ENCODE assay signal across 11 mouse cellular contexts in the genomic region with DNA sequence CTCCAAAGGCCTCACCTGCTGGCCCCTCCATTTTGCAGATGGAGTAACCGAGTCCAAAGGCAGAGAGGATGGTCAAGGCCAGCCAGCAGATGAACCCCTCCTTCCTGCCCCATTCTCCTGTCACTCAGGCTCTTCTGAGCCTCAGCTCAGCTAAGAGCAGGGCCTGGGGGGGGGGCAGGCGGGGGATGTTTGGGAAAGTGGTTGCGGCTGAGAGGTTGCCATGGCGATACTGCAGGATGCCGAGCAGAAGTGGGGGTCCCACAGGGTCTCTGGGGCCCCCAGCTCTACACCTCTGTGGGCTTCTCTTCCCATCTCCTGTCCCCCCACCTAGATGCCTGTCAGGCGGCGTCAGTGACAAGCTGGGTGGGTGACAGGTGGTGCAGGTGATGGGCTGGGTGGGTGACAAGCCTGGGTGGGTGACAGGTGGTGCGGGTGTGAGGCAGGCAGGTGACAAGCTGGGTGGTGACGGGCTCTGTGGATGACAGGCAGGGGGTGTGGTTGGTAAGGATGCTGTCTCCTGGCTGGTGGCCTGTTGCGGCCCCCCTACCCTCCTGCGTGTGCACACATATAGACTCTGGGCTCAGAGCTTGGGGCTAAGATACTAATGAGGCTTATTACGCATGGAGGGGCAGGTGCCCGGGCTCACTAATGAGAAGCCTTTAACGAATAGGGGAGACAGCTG. TPM values are rescaled to one million over a fixed set of nuclear protein-coding genes. Genes with fewer than 3 reads are reported as not detected.
DNase-seq lines count a peak whose midpoint lies in the region; ATAC-seq lines count a peak whose summit lies in the region.
"Had no signal": no experiment of that assay in that cellular context is flagged by ENCODE, and none has a peak within 500 bp of the region (broad histone marks: within the 10 kb centered on the region; RNA-seq: fewer than 3 reads in every experiment).

No protein-coding gene starts in this region.

- 41% methylated on average over 14 of the region's 14 CpGs for WGBS in hindbrain, embryonic 12.5 days
- WGBS in neural tube, embryonic 14.5 days, result 39% methylated on average over 14 of the region's 14 CpGs

- peak overlapping the region; percentile 18; the same call in 1 of the 2 replicates for H3K9ac ChIP-seq in hindbrain, embryonic 12.5 days
- no peak overlapping the region for H3K9ac ChIP-seq in neural tube, embryonic 14.5 days (replicated peaks; ENCODE audit: low read depth, low read length)

- H3K4me2 ChIP-seq in hindbrain, embryonic 12.5 days (replicated peaks), result peak overlapping the region; percentile 46
- H3K4me2 ChIP-seq in neural tube, embryonic 14.5 days (ENCODE audit: low read depth, low read length), result peak overlapping the region; percentile 34; the same call in 1 of the 2 replicates

- DNase-seq in adrenal gland, postnatal 10 days, result peak; percentile 6
- DNase-seq in adrenal gland, postnatal 4 days (ENCODE audit: low spot score in 2 of 2), result no peak
- DNase-seq in kidney, postnatal 14 days, result peak; percentile 6
- DNase-seq in kidney, postnatal 36 days, result no peak
- no peak for DNase-seq in liver
- no peak for DNase-seq in c-Kit-positive CD71-positive TER-119-positive erythroid progenitor cells, embryonic 14.5 days (ENCODE audit: low spot score)
- DNase-seq: lung, adult 2 months had no signal

- H3K4me3 ChIP-seq in hindbrain, embryonic 12.5 days, result no peak overlapping the region
- H3K4me3 ChIP-seq in neural tube, embryonic 14.5 days (ENCODE audit: low read depth, low read length), result no peak overlapping the region
- H3K4me3 ChIP-seq: heart, adult 2 months had no signal

- H3K27me3 ChIP-seq in hindbrain, embryonic 12.5 days, result no peaks in the 10 kb centered on the region
- no peaks in the 10 kb centered on the region for H3K27me3 ChIP-seq in neural tube, embryonic 14.5 days (ENCODE audit: control insufficient read depth, insufficient read depth, low read length)
- H3K27me3 ChIP-seq: Patski had no signal

- peaks cover 84% of the 10 kb centered on the region for H3K4me1 ChIP-seq in hindbrain, embryonic 12.5 days
- peaks cover 70% of the 10 kb centered on the region for H3K4me1 ChIP-seq in neural tube, embryonic 14.5 days (ENCODE audit: control insufficient read depth, insufficient read depth, low read length)

- peak; percentile 24 for ATAC-seq in hindbrain, embryonic 12.5 days (ENCODE audit: low FRiP score)
- ATAC-seq in neural tube, embryonic 14.5 days (ENCODE audit: low read depth), result no peak
- ATAC-seq: Patski had no signal

- 0 out of 2 replicates have a peak, but pooled peaks cover 7% of the 10 kb centered on the region for H3K36me3 ChIP-seq in hindbrain, embryonic 12.5 days
- H3K36me3 ChIP-seq in neural tube, embryonic 14.5 days (ENCODE audit: control insufficient read depth, insufficient read depth, low read length), result no peaks in the 10 kb centered on the region

- H3K27ac ChIP-seq in hindbrain, embryonic 12.5 days, result peak overlapping the region; percentile 81
- peak overlapping the region; percentile 60; the same call in 1 of the 2 replicates for H3K27ac ChIP-seq in neural tube, embryonic 14.5 days (ENCODE audit: low read depth, low read length)

- H3K9me3 ChIP-seq in hindbrain, embryonic 12.5 days (replicated peaks), result no peaks in the 10 kb centered on the region
- no peaks in the 10 kb centered on the region for H3K9me3 ChIP-seq in neural tube, embryonic 14.5 days (ENCODE audit: control insufficient read depth, low read length)

RNA-seq across cellular contexts. Expression of gene Ahdc1, which starts 12.0 kb away (rescaled TPM):
- total RNA-seq in adrenal gland, postnatal 10 days (2021), result 10 to 100 TPM; 50.8 to 74.3 TPM
- total RNA-seq in adrenal gland, postnatal 4 days (2021), result 10 to 100 TPM; 92.5 to 98.7 TPM
- 12.8 and 15.3 TPM in 2 replicates for polyA plus RNA-seq in hindbrain, embryonic 12.5 days (2016; fragmentation: Nextera tagmentation; extraction: Ambion mirVana)
- 12.2 and 13.1 TPM in 2 replicates for polyA plus RNA-seq in neural tube, embryonic 14.5 days (2014; fragmentation: Nextera tagmentation; extraction: Ambion mirVana)

RNA-seq across cellular contexts. Expression of gene Fgr, which starts 49.2 kb away (rescaled TPM):
- total RNA-seq in adrenal gland, postnatal 10 days (2021), result 1 to 10 TPM; 1.3 to 1.6 TPM
- 1 to 10 TPM; 1.2 to 1.5 TPM for total RNA-seq in adrenal gland, postnatal 4 days (2021)
- 0.08 TPM in 1 of 2 replicates, not detected in the other for polyA plus RNA-seq in hindbrain, embryonic 12.5 days (2016; fragmentation: Nextera tagmentation; extraction: Ambion mirVana)
- not detected in 2 replicates for polyA plus RNA-seq in neural tube, embryonic 14.5 days (2014; fragmentation: Nextera tagmentation; extraction: Ambion mirVana)
- polyA plus RNA-seq: Patski had no signal

Comparison
In these comparisons a context has a peak if more than half of its experiments do, and no peak if none do; other contexts are left out.
1. DNase-seq: peak in adrenal gland, postnatal 10 days (single experiment) and kidney, postnatal 14 days (single experiment); none in adrenal gland, postnatal 4 days (0 of 2), kidney, postnatal 36 days (0 of 2), liver (single experiment) and c-Kit-positive CD71-positive TER-119-positive erythroid progenitor cells, embryonic 14.5 days (single experiment).